Mouse (Mus musculus) hindbrain, embryonic 14.5 days (tissue): ENCODE data around the gene Cenpp. TPM values are rescaled to one million over a fixed set of nuclear protein-coding genes. Genes with fewer than 3 reads are reported as not detected.

Experiments
- ATAC-seq: fragments of 200-750 bp; cut with Nextera tagmentation; 2 replicates; pipeline ENCODE4 v1.8.0; 2017; ENCODE audit warnings: moderate number of reproducible peaks, mild to moderate bottlenecking, moderate TSS enrichment, moderate library complexity; ENCODE audit not compliant: low FRiP score
- DNase-seq: peaks from one replicate; pipeline ENCODE4 v3.0.0-alpha.2; 2015; ENCODE audit warnings: low spot score
- H3K27ac ChIP-seq: fragments of 300-500 bp; sonication (generic); 2 replicates; pipeline ENCODE4 v1.5.1; 2014; ENCODE audit warnings: mild to moderate bottlenecking, moderate library complexity
- H3K27me3 ChIP-seq: fragments of 300-500 bp; sonication (generic); 2 replicates; pipeline ENCODE4 v1.6.1; 2014; ENCODE audit warnings: mild to moderate bottlenecking, low read length, mixed read lengths; ENCODE audit not compliant: control insufficient read depth, insufficient read depth
- H3K36me3 ChIP-seq: fragments of 300-500 bp; sonication (generic); replicated peaks from 2 replicates; pipeline ENCODE4 v1.6.1; 2014; ENCODE audit not compliant: control insufficient read depth, insufficient read depth
- H3K4me1 ChIP-seq: fragments of 300-500 bp; sonication (generic); replicated peaks from 2 replicates; pipeline ENCODE4 v1.6.1; 2014; ENCODE audit warnings: antibody characterized with exemption, low read length, mixed read lengths; ENCODE audit not compliant: control insufficient read depth, insufficient read depth
- H3K4me2 ChIP-seq: fragments of 300-500 bp; sonication (generic); replicated peaks from 2 replicates; pipeline ENCODE4 v1.6.1; 2014; ENCODE audit warnings: mild to moderate bottlenecking, moderate library complexity
- H3K4me3 ChIP-seq: fragments of 300-500 bp; sonication (generic); replicated peaks from 2 replicates; pipeline ENCODE4 v1.5.1; 2014; ENCODE audit warnings: mild to moderate bottlenecking, low read length
- H3K9ac ChIP-seq: fragments of 300-500 bp; sonication (generic); 2 replicates; pipeline ENCODE4 v1.6.1; 2014
- H3K9me3 ChIP-seq: fragments of 300-500 bp; sonication (generic); 2 replicates; pipeline ENCODE4 v1.6.1; 2016; ENCODE audit warnings: low read length; ENCODE audit not compliant: control insufficient read depth
- WGBS: fragments of 180-500 bp; shearing (Covaris S2); extraction: QIAGEN DNeasy Blood & Tissue Kit; methylation state at CpG from one replicate; pipeline ENCODE4 v1.1.7; 2014; 5-methylcytosine and 5-hydroxymethylcytosine counted together
- polyA plus RNA-seq: library from polyadenylated mRNA; unstranded; fragments of >200 nt; fragmentation: Nextera tagmentation; extraction: Ambion mirVana; gene quantifications from 2 replicates; pipeline ENCODE4 v1.2.1, GENCODE M21; 2014

Cenpp gene
- polyA plus RNA-seq, 1 experiment from 2014 or later, result 8.3 TPM

GRCm38 (mm10) chr13:49477887-49478286 is 174.7 kb downstream of the Cenpp start:
- Histone ChIP-seq H3K9me3 (no peaks in the 10 kb centered on the region), H3K27ac (no peak overlapping the region), H3K9ac (no peak overlapping the region), H3K4me2 (no peak overlapping the region), H3K27me3 (no peaks in the 10 kb centered on the region), H3K36me3 (no peaks in the 10 kb centered on the region), H3K4me3 (no peak overlapping the region), H3K4me1 (no peaks in the 10 kb centered on the region)
- WGBS, result 92% methylated on average over 3 of the region's 3 CpGs
- DNase-seq (no peak), ATAC-seq (no peak)

- 95% methylated on average over 6 of the region's 6 CpGs for WGBS
- no peak for DNase-seq
- H3K27ac ChIP-seq, result no peak overlapping the region
- no peak overlapping the region for H3K4me2 ChIP-seq
- H3K9me3 ChIP-seq, result no peaks in the 10 kb centered on the region
- no peak for ATAC-seq
- no peak overlapping the region for H3K4me3 ChIP-seq
- no peaks in the 10 kb centered on the region for H3K36me3 ChIP-seq
- no peak overlapping the region for H3K9ac ChIP-seq
- H3K4me1 ChIP-seq, result no peaks in the 10 kb centered on the region
- H3K27me3 ChIP-seq, result no peaks in the 10 kb centered on the region
Observed at GRCm38 (mm10) chr13:49472676-49473005, 179.9 kb downstream of the Cenpp start.

- H3K9ac ChIP-seq, result no peak overlapping the region
- H3K36me3 ChIP-seq, result no peaks in the 10 kb centered on the region
- H3K4me1 ChIP-seq, result no peaks in the 10 kb centered on the region
- 61% methylated on average over 4 of the region's 4 CpGs for WGBS
- no peaks in the 10 kb centered on the region for H3K27me3 ChIP-seq
- no peak overlapping the region for H3K27ac ChIP-seq
- H3K4me3 ChIP-seq, result no peak overlapping the region
- H3K9me3 ChIP-seq, result no peaks in the 10 kb centered on the region
- ATAC-seq (no peak), DNase-seq (no peak)
- H3K4me2 ChIP-seq, result no peak overlapping the region
Observed at GRCm38 (mm10) chr13:49471981-49472675, 180.5 kb downstream of the Cenpp start.

- no peak overlapping the region for H3K27ac ChIP-seq
- H3K27me3 ChIP-seq, result no peaks in the 10 kb centered on the region
- H3K4me1 ChIP-seq, result no peaks in the 10 kb centered on the region
- ATAC-seq, result no peak
- H3K9me3 ChIP-seq, result no peaks in the 10 kb centered on the region
- no peak overlapping the region for H3K4me3 ChIP-seq
- 71% methylated on average over 4 of the region's 4 CpGs for WGBS
- 0 out of 2 replicates have a peak, but pooled peaks cover 3% of the 10 kb centered on the region for H3K36me3 ChIP-seq
- no peak for DNase-seq
- H3K4me2 ChIP-seq, result no peak overlapping the region
- no peak overlapping the region for H3K9ac ChIP-seq
Observed at GRCm38 (mm10) chr13:49470806-49471205, 181.8 kb downstream of the Cenpp start.

GRCm38 (mm10) chr13:49470319-49470718 is 182.3 kb downstream of the Cenpp start:
- Histone ChIP-seq H3K27ac (no peak overlapping the region), H3K4me1 (no peaks in the 10 kb centered on the region), H3K9ac (no peak overlapping the region), H3K27me3 (no peaks in the 10 kb centered on the region), H3K9me3 (no peaks in the 10 kb centered on the region), H3K4me2 (no peak overlapping the region), H3K4me3 (no peak overlapping the region), H3K36me3 (peaks cover 8% of the 10 kb centered on the region; the same call in 1 of the 2 replicates)
- no peak for ATAC-seq
- DNase-seq, result no peak
- WGBS, result 85% methylated on average over 4 of the region's 4 CpGs

GRCm38 (mm10) chr13:49469002-49469401 is 183.6 kb downstream of the Cenpp start:
- Histone ChIP-seq H3K27me3 (no peaks in the 10 kb centered on the region), H3K4me2 (no peak overlapping the region), H3K27ac (no peak overlapping the region), H3K9ac (no peak overlapping the region), H3K36me3 (peaks cover 20% of the 10 kb centered on the region), H3K4me3 (no peak overlapping the region), H3K9me3 (no peaks in the 10 kb centered on the region), H3K4me1 (no peaks in the 10 kb centered on the region)
- ATAC-seq (no peak), DNase-seq (no peak)
- WGBS, result 93% methylated on average over 5 of the region's 5 CpGs

- Histone ChIP-seq H3K4me1 (no peaks in the 10 kb centered on the region), H3K9me3 (no peaks in the 10 kb centered on the region), H3K4me2 (no peak overlapping the region), H3K9ac (no peak overlapping the region), H3K27ac (no peak overlapping the region), H3K36me3 (peaks cover 31% of the 10 kb centered on the region), H3K4me3 (no peak overlapping the region), H3K27me3 (no peaks in the 10 kb centered on the region)
- 77% methylated on average over 2 of the region's 2 CpGs for WGBS
- DNase-seq (no peak), ATAC-seq (no peak)
Observed at GRCm38 (mm10) chr13:49467585-49467984, 185.0 kb downstream of the Cenpp start.

- no peak overlapping the region for H3K9ac ChIP-seq
- no peaks in the 10 kb centered on the region for H3K9me3 ChIP-seq
- H3K36me3 ChIP-seq, result peaks cover 41% of the 10 kb centered on the region
- no peaks in the 10 kb centered on the region for H3K4me1 ChIP-seq
- H3K4me2 ChIP-seq, result no peak overlapping the region
- H3K27me3 ChIP-seq, result no peaks in the 10 kb centered on the region
- H3K27ac ChIP-seq, result no peak overlapping the region
- no peak for DNase-seq
- H3K4me3 ChIP-seq, result no peak overlapping the region
- no peak for ATAC-seq
- 79% methylated on average over 11 of the region's 11 CpGs for WGBS
Observed at GRCm38 (mm10) chr13:49466393-49467075, 186.1 kb downstream of the Cenpp start.

GRCm38 (mm10) chr13:49465875-49466274 is 186.7 kb downstream of the Cenpp start:
- Histone ChIP-seq H3K4me2 (no peak overlapping the region), H3K36me3 (peaks cover 46% of the 10 kb centered on the region), H3K9ac (no peak overlapping the region), H3K9me3 (no peaks in the 10 kb centered on the region), H3K27me3 (no peaks in the 10 kb centered on the region), H3K27ac (no peak overlapping the region), H3K4me3 (no peak overlapping the region), H3K4me1 (no peaks in the 10 kb centered on the region)
- ATAC-seq, result no peak
- DNase-seq, result no peak
- 95% methylated on average over 4 of the region's 4 CpGs for WGBS
